Mouse (Mus musculus) c-Kit-positive CD71-positive TER-119-positive erythroid progenitor cells, embryonic 14.5 days (primary cell): Measurements from ENCODE around the gene Gm4312.
"Not testable (repeated sequence)": the region's sequence is repeated elsewhere in the genome, so short reads cannot be mapped to it uniquely, and the experiment has no call there.

Source experiments
- DNase-seq: peaks from one replicate; pipeline ENCODE4 v3.0.0-alpha.2; 2013; ENCODE audit warnings: low spot score

The Gm4312 gene

DNA sequence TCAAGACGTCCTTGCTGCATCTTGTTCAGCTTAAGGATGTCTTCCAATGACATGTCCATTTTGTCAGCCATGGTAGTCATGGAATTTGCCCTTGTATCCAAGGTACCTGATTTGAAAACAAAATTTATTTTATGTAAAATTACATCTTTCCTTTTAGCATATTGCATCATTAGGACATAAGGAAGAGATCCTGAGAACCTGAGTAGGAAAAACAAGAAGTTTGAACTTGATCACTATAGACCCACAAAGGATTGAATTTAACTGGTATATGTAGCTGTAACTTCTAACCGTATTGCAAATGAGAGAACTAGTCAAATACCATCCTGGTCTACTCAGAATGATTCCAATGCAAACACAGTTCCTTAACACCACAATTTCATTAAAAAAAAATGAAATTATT, at the start of gene Gm4312:
Gene Gm4312 (minus strand): TSS at position 101 of the 400 bp plus-strand sequence.
- not testable (repeated sequence) for DNase-seq

DNA sequence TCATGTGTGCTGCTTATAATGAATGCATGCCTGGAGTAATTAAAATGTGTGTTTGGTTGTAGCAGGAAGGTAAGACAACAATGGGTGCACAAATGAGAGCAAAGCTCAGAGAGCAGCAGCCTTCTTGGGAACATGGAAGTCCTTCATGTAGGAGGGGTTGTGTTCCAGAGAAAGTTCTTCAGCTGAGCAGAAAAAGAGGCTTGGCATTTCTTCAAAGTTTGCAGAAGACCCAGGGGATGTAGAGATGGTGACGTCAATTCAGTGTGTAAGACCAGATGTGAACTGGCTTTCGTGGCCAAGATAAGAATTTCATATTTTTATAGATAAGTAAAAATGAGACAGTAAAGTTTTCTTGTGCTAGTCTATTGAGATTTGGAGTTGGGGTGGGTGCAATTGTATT, 45.2 kb upstream of the Gm4312 start:
- DNase-seq = no peak

DNA sequence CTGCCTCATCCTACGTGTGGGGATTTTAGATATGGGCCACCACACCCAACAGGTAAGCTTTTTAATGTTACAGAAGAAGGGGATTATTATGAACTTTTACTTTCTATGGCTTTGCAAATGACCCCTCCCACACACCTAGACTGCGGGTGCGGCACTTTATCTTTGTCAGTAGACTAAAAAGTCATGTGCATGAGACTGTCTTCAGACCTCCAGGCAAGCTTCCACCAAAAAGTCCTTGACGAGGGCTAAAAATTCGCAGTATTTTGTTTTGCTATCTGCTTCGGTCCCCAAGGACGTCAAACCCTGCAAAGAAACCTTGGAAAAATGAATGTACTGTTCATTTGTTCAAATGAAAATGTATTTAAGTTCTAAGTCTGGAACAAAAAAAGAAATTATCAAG, 33.2 kb upstream of the Gm4312 start:
- no peak for DNase-seq

DNA sequence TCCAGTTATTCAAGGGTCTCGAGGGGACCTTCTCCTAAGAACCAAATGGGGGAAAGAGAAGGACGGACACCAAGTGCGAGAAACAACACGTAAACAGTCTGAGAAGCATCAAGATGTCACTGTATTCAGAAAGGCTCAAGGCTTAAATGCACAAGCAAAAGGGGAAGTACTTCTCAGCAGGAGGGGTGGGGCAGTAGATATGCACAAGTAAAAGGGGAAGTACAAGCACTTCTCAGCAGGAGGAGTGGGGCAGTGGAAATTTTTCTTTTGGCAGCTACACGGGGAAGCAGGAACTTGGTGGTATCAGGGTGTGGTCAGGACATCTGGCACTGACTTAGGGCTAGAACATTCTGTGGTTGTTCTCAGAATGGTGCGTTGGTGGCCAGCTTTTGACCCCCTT, 19.9 kb upstream of the Gm4312 start:
- not testable (repeated sequence) for DNase-seq

DNA sequence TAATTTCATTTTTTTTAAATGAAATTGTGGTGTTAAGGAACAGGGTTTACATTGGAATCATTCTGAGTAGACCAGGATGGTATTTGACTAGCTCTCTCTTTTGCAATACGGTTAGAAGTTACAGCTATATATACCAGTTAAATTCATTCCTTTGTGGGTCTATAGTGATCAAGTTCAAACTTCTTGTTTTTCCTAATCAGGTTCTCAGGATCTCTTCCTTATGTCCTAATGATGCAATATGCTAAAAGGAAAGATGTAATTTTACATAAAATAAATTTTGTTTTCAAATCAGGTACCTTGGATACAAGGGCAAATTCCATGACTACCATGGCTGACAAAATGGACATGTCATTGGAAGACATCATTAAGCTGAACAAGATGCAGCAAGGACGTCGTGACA, 21.3 kb downstream of the Gm4312 start, which contains the start of gene Gm4307:
Gene Gm4307 (plus strand): TSS at position 301 of the 400 bp plus-strand sequence.
- not testable (repeated sequence) for DNase-seq

DNA sequence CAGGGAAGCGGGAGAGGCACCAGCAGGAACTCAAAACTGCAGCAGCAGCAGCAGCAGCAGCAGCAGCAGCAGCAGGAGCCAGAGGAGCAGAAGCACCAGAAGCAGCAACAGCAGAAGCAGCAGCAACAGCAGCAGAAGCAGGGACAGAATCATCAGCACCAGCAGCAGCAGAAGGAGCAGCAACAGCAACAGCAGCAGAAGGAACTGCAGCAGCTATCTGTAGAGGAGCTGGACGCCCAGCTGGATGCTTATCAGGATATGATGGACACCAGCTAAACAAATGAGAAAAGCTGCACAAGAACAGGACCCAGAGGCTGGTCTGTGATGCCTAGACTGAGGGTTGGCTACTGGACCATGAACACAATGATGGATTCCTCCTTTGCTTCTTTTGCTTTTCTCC, 25.5 kb downstream of the Gm4312 start:
- DNase-seq = not testable (repeated sequence)

DNA sequence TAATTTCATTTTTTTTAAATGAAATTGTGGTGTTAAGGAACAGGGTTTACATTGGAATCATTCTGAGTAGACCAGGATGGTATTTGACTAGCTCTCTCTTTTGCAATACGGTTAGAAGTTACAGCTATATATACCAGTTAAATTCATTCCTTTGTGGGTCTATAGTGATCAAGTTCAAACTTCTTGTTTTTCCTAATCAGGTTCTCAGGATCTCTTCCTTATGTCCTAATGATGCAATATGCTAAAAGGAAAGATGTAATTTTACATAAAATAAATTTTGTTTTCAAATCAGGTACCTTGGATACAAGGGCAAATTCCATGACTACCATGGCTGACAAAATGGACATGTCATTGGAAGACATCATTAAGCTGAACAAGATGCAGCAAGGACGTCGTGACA, 31.6 kb downstream of the Gm4312 start, which contains the start of gene Gm4305:
Gene Gm4305 (plus strand): TSS at position 301 of the 400 bp plus-strand sequence.
- not testable (repeated sequence) for DNase-seq

DNA sequence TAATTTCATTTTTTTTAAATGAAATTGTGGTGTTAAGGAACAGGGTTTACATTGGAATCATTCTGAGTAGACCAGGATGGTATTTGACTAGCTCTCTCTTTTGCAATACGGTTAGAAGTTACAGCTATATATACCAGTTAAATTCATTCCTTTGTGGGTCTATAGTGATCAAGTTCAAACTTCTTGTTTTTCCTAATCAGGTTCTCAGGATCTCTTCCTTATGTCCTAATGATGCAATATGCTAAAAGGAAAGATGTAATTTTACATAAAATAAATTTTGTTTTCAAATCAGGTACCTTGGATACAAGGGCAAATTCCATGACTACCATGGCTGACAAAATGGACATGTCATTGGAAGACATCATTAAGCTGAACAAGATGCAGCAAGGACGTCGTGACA, 36.7 kb downstream of the Gm4312 start, which contains the start of gene Gm4303:
Gene Gm4303 (plus strand): TSS at position 301 of the 400 bp plus-strand sequence.
- not testable (repeated sequence) for DNase-seq

DNA sequence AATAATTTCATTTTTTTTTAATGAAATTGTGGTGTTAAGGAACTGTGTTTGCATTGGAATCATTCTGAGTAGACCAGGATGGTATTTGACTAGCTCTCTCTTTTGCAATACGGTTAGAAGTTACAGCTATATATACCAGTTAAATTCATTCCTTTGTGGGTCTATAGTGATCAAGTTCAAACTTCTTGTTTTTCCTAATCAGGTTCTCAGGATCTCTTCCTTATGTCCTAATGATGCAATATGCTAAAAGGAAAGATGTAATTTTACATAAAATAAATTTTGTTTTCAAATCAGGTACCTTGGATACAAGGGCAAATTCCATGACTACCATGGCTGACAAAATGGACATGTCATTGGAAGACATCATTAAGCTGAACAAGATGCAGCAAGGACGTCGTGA, 41.8 kb downstream of the Gm4312 start, which contains the start of gene Gm4302:
Gene Gm4302 (plus strand): TSS at position 301 of the 400 bp plus-strand sequence.
- not testable (repeated sequence) for DNase-seq

DNA sequence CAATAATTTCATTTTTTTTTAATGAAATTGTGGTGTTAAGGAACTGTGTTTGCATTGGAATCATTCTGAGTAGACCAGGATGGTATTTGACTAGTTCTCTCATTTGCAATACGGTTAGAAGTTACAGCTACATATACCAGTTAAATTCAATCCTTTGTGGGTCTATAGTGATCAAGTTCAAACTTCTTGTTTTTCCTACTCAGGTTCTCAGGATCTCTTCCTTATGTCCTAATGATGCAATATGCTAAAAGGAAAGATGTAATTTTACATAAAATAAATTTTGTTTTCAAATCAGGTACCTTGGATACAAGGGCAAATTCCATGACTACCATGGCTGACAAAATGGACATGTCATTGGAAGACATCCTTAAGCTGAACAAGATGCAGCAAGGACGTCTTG, 47.0 kb downstream of the Gm4312 start, which contains the start of gene Gm4301:
Gene Gm4301 (plus strand): TSS at position 301 of the 400 bp plus-strand sequence.
- not testable (repeated sequence) for DNase-seq
